15 mouse cellular contexts compared by ENCODE assay signal in the genomic region with DNA sequence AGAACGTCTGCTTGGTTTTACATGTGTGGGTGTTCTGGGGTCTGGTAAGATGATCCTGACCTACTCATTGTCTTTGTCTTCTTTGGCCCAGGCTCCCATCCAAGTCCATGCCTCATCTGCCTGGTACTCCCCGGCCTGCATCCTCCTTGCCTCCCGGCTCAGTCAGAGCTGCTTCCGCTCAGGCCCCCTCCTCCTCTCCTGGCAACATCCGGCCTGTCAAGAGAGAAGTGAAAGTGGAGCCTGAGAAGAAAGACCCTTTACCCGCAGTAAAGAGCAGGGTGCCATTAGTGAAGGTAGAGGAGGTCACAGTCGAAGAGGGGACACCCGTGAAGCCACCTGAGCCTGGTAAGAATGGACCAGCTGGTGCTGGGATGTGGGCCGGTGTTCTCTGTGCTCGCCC. TPM values are rescaled to one million over a fixed set of nuclear protein-coding genes. Genes with fewer than 3 reads are reported as not detected.
DNase-seq lines count a peak whose midpoint lies in the region; ATAC-seq lines count a peak whose summit lies in the region.
"Had no signal": no experiment of that assay in that cellular context is flagged by ENCODE, and none has a peak within 500 bp of the region (broad histone marks: within the 10 kb centered on the region; RNA-seq: fewer than 3 reads in every experiment).

No protein-coding gene starts in this region.

- no peaks in the 10 kb centered on the region for H3K27me3 ChIP-seq in heart, embryonic 10.5 days (ENCODE audit: insufficient read depth, poor library complexity, severe bottlenecking)
- no peaks in the 10 kb centered on the region for H3K27me3 ChIP-seq in intestine, embryonic 16.5 days (replicated peaks; ENCODE audit: control insufficient read depth, insufficient read depth, low read length)
- H3K27me3 ChIP-seq in forebrain, embryonic 15.5 days: no peaks in the 10 kb centered on the region
- H3K27me3 ChIP-seq: limb, embryonic 15.5 days; megakaryocyte, embryonic 14.5 days had no signal

- H3K36me3 ChIP-seq in heart, embryonic 10.5 days: 0 out of 2 replicates have a peak, but pooled peaks cover 3% of the 10 kb centered on the region
- 0 out of 2 replicates have a peak, but pooled peaks cover 3% of the 10 kb centered on the region for H3K36me3 ChIP-seq in intestine, embryonic 16.5 days (ENCODE audit: control insufficient read depth, insufficient read depth, low read length)
- H3K36me3 ChIP-seq in forebrain, embryonic 15.5 days: no peaks in the 10 kb centered on the region
- H3K36me3 ChIP-seq: limb, embryonic 15.5 days had no signal

- no peak overlapping the region for H3K4me3 ChIP-seq in heart, embryonic 10.5 days
- H3K4me3 ChIP-seq in intestine, embryonic 16.5 days (ENCODE audit: low read length): no peak overlapping the region
- no peak overlapping the region for H3K4me3 ChIP-seq in forebrain, embryonic 15.5 days
- H3K4me3 ChIP-seq: limb, embryonic 15.5 days; megakaryocyte, embryonic 14.5 days had no signal

- peaks cover 6% of the 10 kb centered on the region; the same call in 1 of the 2 replicates for H3K4me1 ChIP-seq in heart, embryonic 10.5 days
- H3K4me1 ChIP-seq in intestine, embryonic 16.5 days (ENCODE audit: control insufficient read depth, insufficient read depth, low read length): no peaks in the 10 kb centered on the region
- no peaks in the 10 kb centered on the region for H3K4me1 ChIP-seq in forebrain, embryonic 15.5 days
- H3K4me1 ChIP-seq: limb, embryonic 15.5 days had no signal

- DNase-seq in heart, embryonic 10.5 days (ENCODE audit: low spot score): no peak
- no peak for DNase-seq in heart, postnatal 36 days
- DNase-seq in A20 (ENCODE audit: low read depth, low spot score): peak; percentile 60
- peak; percentile 70 for DNase-seq in Muller cell, postnatal 12 days (ENCODE audit: inconsistent ontology term)
- DNase-seq in c-Kit-positive CD71-positive TER-119-positive erythroid progenitor cells, embryonic 14.5 days (ENCODE audit: low spot score): no peak
- DNase-seq: cerebellum, adult 11 months; heart, adult 11 months; kidney, postnatal 10 days; layer of hippocampus, postnatal 36 days had no signal

- H3K9ac ChIP-seq in intestine, embryonic 16.5 days (ENCODE audit: low read depth, low read length): no peak overlapping the region
- no peak overlapping the region for H3K9ac ChIP-seq in forebrain, embryonic 15.5 days (replicated peaks)
- H3K9ac ChIP-seq: limb, embryonic 15.5 days had no signal

- peak overlapping the region; percentile 37; the same call in 1 of the 2 replicates for H3K27ac ChIP-seq in heart, embryonic 10.5 days
- H3K27ac ChIP-seq in intestine, embryonic 16.5 days (ENCODE audit: low read length): no peak overlapping the region
- no peak overlapping the region for H3K27ac ChIP-seq in forebrain, embryonic 15.5 days (replicated peaks)
- H3K27ac ChIP-seq: limb, embryonic 15.5 days had no signal

- H3K4me2 ChIP-seq in intestine, embryonic 16.5 days (ENCODE audit: low read depth, low read length): no peak overlapping the region
- H3K4me2 ChIP-seq in forebrain, embryonic 15.5 days (replicated peaks): no peak overlapping the region
- H3K4me2 ChIP-seq: limb, embryonic 15.5 days had no signal

- intact Hi-C loops in heart, postnatal 36 days (cut with DNase I): no loop called here

- H3K9me3 ChIP-seq in heart, embryonic 10.5 days: peaks cover under 1% of the 10 kb centered on the region; the same call in 1 of the 2 replicates
- H3K9me3 ChIP-seq in intestine, embryonic 16.5 days (ENCODE audit: control insufficient read depth, low read length): no peaks in the 10 kb centered on the region
- no peaks in the 10 kb centered on the region for H3K9me3 ChIP-seq in forebrain, embryonic 15.5 days
- H3K9me3 ChIP-seq: limb, embryonic 15.5 days had no signal

- WGBS in heart, embryonic 10.5 days: 78% methylated on average over 10 of the region's 10 CpGs
- WGBS in intestine, embryonic 16.5 days: 68% methylated on average over 10 of the region's 10 CpGs
- 77% methylated on average over 10 of the region's 10 CpGs for WGBS in forebrain, embryonic 15.5 days

- peak; percentile 79 for ATAC-seq in neutrophil, adult 5-6 weeks (ENCODE audit: extremely low read depth, insufficient number of reproducible peaks, low FRiP score, poor library complexity, severe bottlenecking)
- ATAC-seq in intestine, embryonic 16.5 days: no peak
- no peak for ATAC-seq in forebrain, embryonic 15.5 days (replicated peaks)
- ATAC-seq: forebrain, embryonic 16.5 days had no signal

RNA-seq across cellular contexts. Expression of gene Bclaf1, which starts 45.2 kb away (rescaled TPM):
- 105 and 116 TPM in 2 replicates for polyA plus RNA-seq in heart, embryonic 10.5 days (2016; fragmentation: Nextera tagmentation; extraction: Ambion mirVana)
- 10 to 100 TPM; 59.5 to 64.9 TPM for total RNA-seq in heart, postnatal 36 days (2021)
- total RNA-seq in neutrophil, adult 5-6 weeks (2017): 450 and 463 TPM in 2 replicates
- 83.2 and 91.9 TPM in 2 replicates for polyA plus RNA-seq in intestine, embryonic 16.5 days (2015; fragmentation: Nextera tagmentation; extraction: Ambion mirVana)
- 133 and 134 TPM in 2 replicates for polyA plus RNA-seq in forebrain, embryonic 15.5 days (2015; fragmentation: Nextera tagmentation; extraction: Ambion mirVana)

Comparison
In these comparisons a context has a peak if more than half of its experiments do, and no peak if none do; other contexts are left out.
1. DNase-seq: peak in A20 (single experiment) and Muller cell, postnatal 12 days (single experiment); none in heart, embryonic 10.5 days (single experiment), heart, postnatal 36 days (0 of 2) and c-Kit-positive CD71-positive TER-119-positive erythroid progenitor cells, embryonic 14.5 days (single experiment).